Mouse (Mus musculus): ENCODE measurements around the gene Wdr31. TPM values are rescaled to one million over a fixed set of nuclear protein-coding genes. Genes with fewer than 3 reads are reported as not detected.
A peak's percentile ranks its signal among the peaks of the same experiment; 100 is the strongest.

Gene Wdr31
- polyA plus RNA-seq, 1 experiment from 2014 or later, result 9.8 TPM

GRCm38 (mm10) chr4:62463124-62463523 is 7.6 kb downstream of the Wdr31 start:
- H3K27me3 ChIP-seq (ENCODE audit: insufficient read depth, poor library complexity, severe bottlenecking), result no peaks in the 10 kb centered on the region
- DNase-seq (ENCODE audit: low spot score), result no peak
- 86% methylated on average over 2 of the region's 2 CpGs for WGBS

GRCm38 (mm10) chr4:62460348-62460747 is 10.3 kb downstream of the Wdr31 start:
- Histone ChIP-seq H3K9me3 (no peaks in the 10 kb centered on the region), H3K4me3 (no peak overlapping the region), H3K27ac (no peak overlapping the region), H3K4me1 (replicated peaks) (no peaks in the 10 kb centered on the region), H3K36me3 (peaks cover 24% of the 10 kb centered on the region), H3K27me3 (ENCODE audit: insufficient read depth, poor library complexity, severe bottlenecking) (no peaks in the 10 kb centered on the region)
- no peak for DNase-seq (ENCODE audit: low spot score)
- 91% methylated on average over 8 of the region's 8 CpGs for WGBS

More at GRCm38 (mm10) chr4:62463124-62463523, 7.6 kb downstream of the Wdr31 start:
- Histone ChIP-seq H3K4me1 (replicated peaks) (no peaks in the 10 kb centered on the region), H3K4me3 (no peak overlapping the region), H3K36me3 (peaks cover 24% of the 10 kb centered on the region), H3K9me3 (no peaks in the 10 kb centered on the region), H3K27ac (no peak overlapping the region)

- Histone ChIP-seq H3K9me3 (no peaks in the 10 kb centered on the region), H3K4me1 (replicated peaks) (no peaks in the 10 kb centered on the region), H3K27ac (no peak overlapping the region), H3K27me3 (ENCODE audit: insufficient read depth, poor library complexity, severe bottlenecking) (no peaks in the 10 kb centered on the region), H3K36me3 (peaks cover 24% of the 10 kb centered on the region), H3K4me3 (no peak overlapping the region)
- no peak for DNase-seq (ENCODE audit: low spot score)
- WGBS, result 92% methylated on average over 3 of the region's 3 CpGs
Measured at GRCm38 (mm10) chr4:62459081-62459480, 11.6 kb downstream of the Wdr31 start.

GRCm38 (mm10) chr4:62454995-62455394 is 15.7 kb downstream of the Wdr31 start:
- 0 out of 2 replicates have a peak, but pooled peaks cover 10% of the 10 kb centered on the region for H3K36me3 ChIP-seq
- H3K4me3 ChIP-seq, result no peak overlapping the region
- 65% methylated on average over 5 of the region's 5 CpGs for WGBS
- H3K4me1 ChIP-seq (replicated peaks), result no peaks in the 10 kb centered on the region
- H3K27ac ChIP-seq, result no peak overlapping the region
- no peaks in the 10 kb centered on the region for H3K9me3 ChIP-seq
- H3K27me3 ChIP-seq (ENCODE audit: insufficient read depth, poor library complexity, severe bottlenecking), result no peaks in the 10 kb centered on the region
- DNase-seq (ENCODE audit: low spot score), result peak; percentile 39

GRCm38 (mm10) chr4:62440986-62441385 is 29.7 kb downstream of the Wdr31 start:
- H3K36me3 ChIP-seq, result no peaks in the 10 kb centered on the region
- no peak overlapping the region for H3K4me3 ChIP-seq
- H3K9me3 ChIP-seq, result no peaks in the 10 kb centered on the region
- WGBS, result 80% methylated on average over 4 of the region's 4 CpGs
- H3K27me3 ChIP-seq (ENCODE audit: insufficient read depth, poor library complexity, severe bottlenecking), result no peaks in the 10 kb centered on the region
- H3K27ac ChIP-seq, result no peak overlapping the region
- DNase-seq (ENCODE audit: low spot score), result no peak
- no peaks in the 10 kb centered on the region for H3K4me1 ChIP-seq (replicated peaks)

GRCm38 (mm10) chr4:62440544-62440943 is 30.2 kb downstream of the Wdr31 start:
- Histone ChIP-seq H3K36me3 (no peaks in the 10 kb centered on the region), H3K4me1 (replicated peaks) (no peaks in the 10 kb centered on the region), H3K4me3 (no peak overlapping the region), H3K9me3 (no peaks in the 10 kb centered on the region), H3K27ac (no peak overlapping the region), H3K27me3 (ENCODE audit: insufficient read depth, poor library complexity, severe bottlenecking) (no peaks in the 10 kb centered on the region)
- WGBS, result 74% methylated on average over 4 of the region's 4 CpGs
- no peak for DNase-seq (ENCODE audit: low spot score)

GRCm38 (mm10) chr4:62439793-62440192 is 30.9 kb downstream of the Wdr31 start:
- no peak for DNase-seq (ENCODE audit: low spot score)

GRCm38 (mm10) chr4:62437871-62438270 is 32.8 kb downstream of the Wdr31 start:
- Histone ChIP-seq H3K4me3 (no peak overlapping the region), H3K27me3 (ENCODE audit: insufficient read depth, poor library complexity, severe bottlenecking) (no peaks in the 10 kb centered on the region), H3K27ac (no peak overlapping the region), H3K36me3 (no peaks in the 10 kb centered on the region), H3K9me3 (no peaks in the 10 kb centered on the region), H3K4me1 (replicated peaks) (no peaks in the 10 kb centered on the region)
- no peak for DNase-seq (ENCODE audit: low spot score)
- WGBS, result 92% methylated on average over 7 of the region's 7 CpGs

More at GRCm38 (mm10) chr4:62439793-62440192, 30.9 kb downstream of the Wdr31 start:
- no peaks in the 10 kb centered on the region for H3K27me3 ChIP-seq (ENCODE audit: insufficient read depth, poor library complexity, severe bottlenecking)
- H3K4me3 ChIP-seq, result no peak overlapping the region
- no peaks in the 10 kb centered on the region for H3K36me3 ChIP-seq
- no peak overlapping the region for H3K27ac ChIP-seq
- H3K9me3 ChIP-seq, result no peaks in the 10 kb centered on the region
- H3K4me1 ChIP-seq (replicated peaks), result no peaks in the 10 kb centered on the region
- WGBS, result 68% methylated on average over 4 of the region's 4 CpGs

- 93% methylated on average over 3 of the region's 3 CpGs for WGBS
- DNase-seq (ENCODE audit: low spot score), result no peak
- no peak overlapping the region for H3K4me3 ChIP-seq
- no peaks in the 10 kb centered on the region for H3K27me3 ChIP-seq (ENCODE audit: insufficient read depth, poor library complexity, severe bottlenecking)
- no peaks in the 10 kb centered on the region for H3K4me1 ChIP-seq (replicated peaks)
- no peak overlapping the region for H3K27ac ChIP-seq
- no peaks in the 10 kb centered on the region for H3K9me3 ChIP-seq
- H3K36me3 ChIP-seq, result no peaks in the 10 kb centered on the region
Measured at GRCm38 (mm10) chr4:62437256-62437778, 33.4 kb downstream of the Wdr31 start.

- H3K4me3 ChIP-seq, result no peak within 1 kb of the TSS
- H3K27me3 ChIP-seq (ENCODE audit: insufficient read depth, poor library complexity, severe bottlenecking), result no peaks in the 10 kb centered on the region
- WGBS, result 82% methylated on average over 6 of the region's 6 CpGs
- H3K36me3 ChIP-seq, result no peaks in the 10 kb centered on the region
- DNase-seq (ENCODE audit: low spot score), result no peak
- H3K9me3 ChIP-seq, result no peaks in the 10 kb centered on the region
- H3K4me1 ChIP-seq (replicated peaks), result no peaks in the 10 kb centered on the region
- no peak within 1 kb of the TSS for H3K27ac ChIP-seq
Measured at GRCm38 (mm10) chr4:62435081-62435480, 35.6 kb downstream of the Wdr31 start, which contains the start of gene Rnf183. Gene Rnf183, minus strand, starts transcription at chr4:62435252.

- Histone ChIP-seq H3K9me3 (no peaks in the 10 kb centered on the region), H3K36me3 (no peaks in the 10 kb centered on the region), H3K27me3 (ENCODE audit: insufficient read depth, poor library complexity, severe bottlenecking) (no peaks in the 10 kb centered on the region), H3K4me3 (no peak overlapping the region), H3K4me1 (replicated peaks) (no peaks in the 10 kb centered on the region), H3K27ac (no peak overlapping the region)
- WGBS, result 85% methylated on average over 7 of the region's 7 CpGs
- no peak for DNase-seq (ENCODE audit: low spot score)
Measured at GRCm38 (mm10) chr4:62433939-62434870, 36.5 kb downstream of the Wdr31 start.

GRCm38 (mm10) chr4:62431522-62431921 is 39.2 kb downstream of the Wdr31 start:
- Histone ChIP-seq H3K4me1 (replicated peaks) (no peaks in the 10 kb centered on the region), H3K4me3 (no peak overlapping the region), H3K27me3 (ENCODE audit: insufficient read depth, poor library complexity, severe bottlenecking) (no peaks in the 10 kb centered on the region), H3K27ac (no peak overlapping the region), H3K9me3 (no peaks in the 10 kb centered on the region), H3K36me3 (no peaks in the 10 kb centered on the region)
- 87% methylated on average over 4 of the region's 4 CpGs for WGBS
- DNase-seq (ENCODE audit: low spot score), result no peak

GRCm38 (mm10) chr4:62430678-62431077 is 40.0 kb downstream of the Wdr31 start:
- Histone ChIP-seq H3K27me3 (ENCODE audit: insufficient read depth, poor library complexity, severe bottlenecking) (no peaks in the 10 kb centered on the region), H3K27ac (no peak overlapping the region), H3K4me1 (replicated peaks) (no peaks in the 10 kb centered on the region), H3K36me3 (peaks cover 8% of the 10 kb centered on the region), H3K9me3 (no peaks in the 10 kb centered on the region), H3K4me3 (no peak overlapping the region)
- DNase-seq (ENCODE audit: low spot score), result no peak

All from hindbrain, embryonic 10.5 days (tissue).